Mouse (Mus musculus): Measurements from ENCODE around the gene Fbp1. TPM values are rescaled to one million over a fixed set of nuclear protein-coding genes. Genes with fewer than 3 reads are reported as not detected.
"Not testable (repeated sequence)": the region's sequence is repeated elsewhere in the genome, so short reads cannot be mapped to it uniquely, and the experiment has no call there.

The Fbp1 gene
- polyA plus RNA-seq, 1 experiment from 2014 or later = not detected

DNA sequence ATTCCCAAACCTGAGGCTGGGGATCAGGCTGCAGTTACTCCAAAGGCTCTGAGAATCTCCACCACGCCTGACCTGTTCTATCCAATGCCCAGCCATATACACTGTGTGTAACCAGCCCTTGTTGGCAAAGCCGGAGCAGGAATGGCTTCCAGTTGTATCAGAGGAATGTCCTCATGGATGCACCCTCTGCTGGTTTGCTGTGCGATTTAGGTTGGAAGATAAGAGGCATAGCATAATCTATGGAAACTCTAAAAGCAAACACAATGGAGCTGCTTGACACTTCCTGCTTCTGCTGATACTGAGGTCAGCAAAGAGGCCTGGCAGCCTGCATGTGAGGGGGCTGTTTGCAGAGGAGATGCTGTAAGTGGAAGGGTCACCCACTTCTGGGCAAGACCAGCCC is 25.2 kb downstream of the Fbp1 start:
- Histone ChIP-seq H3K9me3 (ENCODE audit: control insufficient read depth, low read length) (no peaks in the 10 kb centered on the region), H3K9ac (ENCODE audit: low read depth, low read length) (no peak overlapping the region), H3K4me1 (replicated peaks; ENCODE audit: control insufficient read depth, insufficient read depth, low read length) (no peaks in the 10 kb centered on the region), H3K27me3 (ENCODE audit: control insufficient read depth, insufficient read depth, low read length) (no peaks in the 10 kb centered on the region), H3K36me3 (ENCODE audit: control insufficient read depth, insufficient read depth, low read length) (no peaks in the 10 kb centered on the region), H3K27ac (ENCODE audit: low read depth, low read length) (no peak overlapping the region), H3K4me2 (replicated peaks; ENCODE audit: low read depth, low read length) (no peak overlapping the region), H3K4me3 (ENCODE audit: low read depth, low read length) (no peak overlapping the region)
- no peak for DNase-seq (ENCODE audit: low spot score)
- ATAC-seq (ENCODE audit: low FRiP score) = no peak
- WGBS = 90% methylated on average over 3 of the region's 3 CpGs

DNA sequence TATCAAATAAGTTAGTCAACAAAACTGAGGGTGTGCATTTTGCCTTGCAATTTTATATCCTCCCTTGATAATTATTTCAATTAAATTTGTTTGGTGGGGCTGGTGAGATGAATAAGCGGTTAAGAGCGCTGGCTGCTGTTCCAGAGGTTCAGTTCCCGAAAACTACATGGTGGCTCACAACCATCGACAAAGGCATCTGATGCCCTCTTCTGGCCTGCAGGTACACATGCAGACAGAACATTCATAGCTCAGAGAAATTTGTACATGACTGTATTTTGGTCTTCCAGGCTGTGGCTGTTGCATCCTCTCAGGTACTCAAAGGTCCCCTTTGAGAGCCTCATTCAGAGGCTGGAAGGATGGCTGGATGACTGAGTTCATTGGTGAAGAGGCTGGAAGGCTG is 28.0 kb downstream of the Fbp1 start:
- Histone ChIP-seq H3K27me3 (ENCODE audit: control insufficient read depth, insufficient read depth, low read length) (no peaks in the 10 kb centered on the region), H3K4me2 (replicated peaks; ENCODE audit: low read depth, low read length) (no peak overlapping the region), H3K9me3 (ENCODE audit: control insufficient read depth, low read length) (no peaks in the 10 kb centered on the region), H3K36me3 (ENCODE audit: control insufficient read depth, insufficient read depth, low read length) (no peaks in the 10 kb centered on the region), H3K4me1 (replicated peaks; ENCODE audit: control insufficient read depth, insufficient read depth, low read length) (no peaks in the 10 kb centered on the region), H3K9ac (ENCODE audit: low read depth, low read length) (no peak overlapping the region), H3K27ac (ENCODE audit: low read depth, low read length) (no peak overlapping the region), H3K4me3 (ENCODE audit: low read depth, low read length) (no peak overlapping the region)
- WGBS = 92% methylated on average over 4 of the region's 4 CpGs
- ATAC-seq (ENCODE audit: low FRiP score) (no peak), DNase-seq (ENCODE audit: low spot score) (no peak)

DNA sequence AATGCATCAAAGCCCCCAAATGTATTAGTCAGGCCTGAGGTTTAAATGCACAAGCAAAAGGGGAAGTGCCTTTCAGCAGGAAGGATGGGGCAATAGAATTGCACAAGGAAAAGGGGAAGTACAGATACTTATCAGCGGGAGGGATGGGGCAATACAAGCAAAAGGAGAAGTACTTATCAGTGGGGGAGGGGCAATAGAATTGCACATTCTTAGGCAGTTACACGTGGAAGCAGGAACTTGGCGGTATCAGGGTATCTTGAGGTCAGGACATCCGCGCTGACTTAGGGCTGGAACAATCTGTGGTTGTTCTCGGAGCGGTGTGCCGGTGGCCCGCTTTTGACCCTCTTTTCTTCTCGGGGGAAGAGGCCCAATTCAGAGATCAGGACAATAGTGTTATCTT is 28.8 kb downstream of the Fbp1 start:
- H3K4me1 ChIP-seq (replicated peaks; ENCODE audit: control insufficient read depth, insufficient read depth, low read length); DNase-seq (ENCODE audit: low spot score); ATAC-seq (ENCODE audit: low FRiP score); H3K4me3 ChIP-seq (ENCODE audit: low read depth, low read length); H3K36me3 ChIP-seq (ENCODE audit: control insufficient read depth, insufficient read depth, low read length); H3K9ac ChIP-seq (ENCODE audit: low read depth, low read length); H3K9me3 ChIP-seq (ENCODE audit: control insufficient read depth, low read length); H3K4me2 ChIP-seq (replicated peaks; ENCODE audit: low read depth, low read length); H3K27me3 ChIP-seq (ENCODE audit: control insufficient read depth, insufficient read depth, low read length); H3K27ac ChIP-seq (ENCODE audit: low read depth, low read length): not testable (repeated sequence)
- 84% methylated on average over 10 of the region's 10 CpGs for WGBS

DNA sequence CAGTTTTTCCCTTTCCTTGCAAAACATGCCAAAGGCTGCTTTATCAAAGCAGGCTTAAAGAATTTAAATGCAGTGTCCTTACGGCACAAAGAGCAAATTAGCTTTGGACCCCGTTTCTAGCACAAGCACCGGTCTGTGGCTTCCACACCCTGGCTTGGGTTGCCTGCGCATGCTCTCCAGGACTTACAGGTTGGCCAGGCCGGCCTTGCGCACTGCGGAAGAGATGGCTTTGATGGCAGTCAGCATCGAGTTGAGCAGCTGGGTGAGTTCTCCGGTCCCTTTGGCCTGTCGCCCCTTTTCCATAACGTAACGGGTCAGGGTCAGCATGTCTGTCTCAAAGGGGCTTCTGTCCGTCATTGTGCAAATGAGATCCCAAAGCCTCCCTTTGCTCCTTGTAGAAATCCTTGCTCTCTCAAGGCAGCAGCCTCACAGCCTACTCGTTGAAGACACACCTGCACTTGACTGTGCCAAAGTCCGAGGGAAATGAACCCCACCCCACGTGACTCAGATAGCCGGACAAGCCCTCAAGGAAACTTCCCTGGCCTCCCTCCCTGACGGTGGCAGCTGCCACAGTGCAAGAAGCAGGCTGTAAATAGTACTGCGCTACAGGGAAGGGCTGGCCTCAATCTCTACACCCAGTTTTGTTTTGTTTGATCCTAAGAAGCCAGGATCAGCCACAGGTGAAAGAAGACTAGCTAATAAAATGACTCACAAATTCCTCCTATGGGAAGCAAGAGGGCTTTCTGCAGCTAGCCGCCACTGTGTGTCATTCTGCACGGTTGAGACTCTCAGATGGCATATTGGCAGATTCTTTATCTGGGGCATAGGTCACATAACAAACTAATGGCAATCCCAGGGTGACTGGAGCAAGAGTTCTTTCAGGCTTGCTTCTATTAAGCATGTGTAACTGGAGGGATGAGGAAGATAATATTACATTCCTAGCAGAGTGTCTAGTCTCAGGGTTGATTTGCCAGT is 29.9 kb downstream of the Fbp1 start, which contains the start of gene Fbp2:
Gene Fbp2 (minus strand): TSS at position 482 of the 975 bp plus-strand sequence.
- Histone ChIP-seq H3K4me2 (replicated peaks; ENCODE audit: low read depth, low read length) (no peak within 1 kb of the TSS), H3K27me3 (ENCODE audit: control insufficient read depth, insufficient read depth, low read length) (no peaks in the 10 kb centered on the region), H3K27ac (ENCODE audit: low read depth, low read length) (no peak within 1 kb of the TSS), H3K9me3 (ENCODE audit: control insufficient read depth, low read length) (no peaks in the 10 kb centered on the region), H3K9ac (ENCODE audit: low read depth, low read length) (no peak within 1 kb of the TSS), H3K4me1 (replicated peaks; ENCODE audit: control insufficient read depth, insufficient read depth, low read length) (no peaks in the 10 kb centered on the region), H3K36me3 (ENCODE audit: control insufficient read depth, insufficient read depth, low read length) (no peaks in the 10 kb centered on the region), H3K4me3 (ENCODE audit: low read depth, low read length) (no peak within 1 kb of the TSS)
- ATAC-seq (ENCODE audit: low FRiP score) = no peak
- WGBS = 70% methylated on average over 21 of the region's 21 CpGs
- no peak for DNase-seq (ENCODE audit: low spot score)

DNA sequence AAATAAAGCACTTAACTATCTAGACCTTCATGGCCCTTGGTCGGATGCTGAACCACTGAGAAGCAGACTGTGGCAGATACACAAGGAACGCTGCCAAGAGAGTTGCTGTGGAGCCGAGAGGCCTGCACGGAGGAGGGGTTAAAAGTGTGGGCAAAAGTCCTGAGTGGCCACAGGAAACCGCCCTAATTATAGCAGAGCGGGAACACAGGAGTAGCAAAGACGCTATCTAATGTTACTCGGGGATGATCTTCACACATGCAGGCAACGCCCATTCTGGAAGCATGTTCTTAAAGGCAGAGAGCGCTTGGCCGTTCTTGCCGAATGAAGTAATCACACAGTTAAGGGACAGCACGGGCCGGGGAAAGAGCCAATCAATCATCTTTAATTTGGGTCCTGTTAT is 31.2 kb downstream of the Fbp1 start:
- no peak overlapping the region for H3K27ac ChIP-seq (ENCODE audit: low read depth, low read length)
- no peaks in the 10 kb centered on the region for H3K27me3 ChIP-seq (ENCODE audit: control insufficient read depth, insufficient read depth, low read length)
- no peak overlapping the region for H3K9ac ChIP-seq (ENCODE audit: low read depth, low read length)
- no peak overlapping the region for H3K4me3 ChIP-seq (ENCODE audit: low read depth, low read length)
- DNase-seq (ENCODE audit: low spot score) (no peak), ATAC-seq (ENCODE audit: low FRiP score) (peak; percentile 14; the same call in 1 of the 2 replicates)
- 86% methylated on average over 14 of the region's 14 CpGs for WGBS
- H3K4me1 ChIP-seq (replicated peaks; ENCODE audit: control insufficient read depth, insufficient read depth, low read length) = no peaks in the 10 kb centered on the region
- no peaks in the 10 kb centered on the region for H3K36me3 ChIP-seq (ENCODE audit: control insufficient read depth, insufficient read depth, low read length)
- H3K4me2 ChIP-seq (replicated peaks; ENCODE audit: low read depth, low read length) = no peak overlapping the region
- no peaks in the 10 kb centered on the region for H3K9me3 ChIP-seq (ENCODE audit: control insufficient read depth, low read length)

DNA sequence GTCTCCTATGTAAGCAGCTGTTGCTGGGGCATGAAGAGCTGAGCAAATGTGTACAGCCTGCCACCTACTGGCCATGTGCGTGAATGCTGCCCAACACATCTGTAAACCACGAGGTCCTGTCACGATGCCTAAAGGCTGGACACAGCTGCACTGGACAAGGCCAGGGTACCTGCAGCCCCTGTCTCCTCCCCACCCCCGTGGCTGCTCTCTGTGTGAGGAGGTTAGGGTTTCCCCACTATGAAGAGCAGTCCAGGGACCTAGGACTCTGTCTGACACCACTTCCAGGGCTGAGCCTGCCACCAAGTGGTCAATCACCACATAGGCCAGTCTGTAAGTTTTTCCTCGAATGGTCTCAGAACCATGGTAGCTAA is 31.8 kb downstream of the Fbp1 start:
- no peaks in the 10 kb centered on the region for H3K27me3 ChIP-seq (ENCODE audit: control insufficient read depth, insufficient read depth, low read length)
- no peaks in the 10 kb centered on the region for H3K4me1 ChIP-seq (replicated peaks; ENCODE audit: control insufficient read depth, insufficient read depth, low read length)
- DNase-seq (ENCODE audit: low spot score) = peak; percentile 89
- peak overlapping the region; percentile 24 for H3K4me2 ChIP-seq (replicated peaks; ENCODE audit: low read depth, low read length)
- no peak overlapping the region for H3K9ac ChIP-seq (ENCODE audit: low read depth, low read length)
- H3K27ac ChIP-seq (ENCODE audit: low read depth, low read length) = no peak overlapping the region
- WGBS = 6% methylated on average over 5 of the region's 5 CpGs
- no peaks in the 10 kb centered on the region for H3K9me3 ChIP-seq (ENCODE audit: control insufficient read depth, low read length)
- H3K4me3 ChIP-seq (ENCODE audit: low read depth, low read length) = no peak overlapping the region
- no peaks in the 10 kb centered on the region for H3K36me3 ChIP-seq (ENCODE audit: control insufficient read depth, insufficient read depth, low read length)
- peak; percentile 94 for ATAC-seq (ENCODE audit: low FRiP score)

DNA sequence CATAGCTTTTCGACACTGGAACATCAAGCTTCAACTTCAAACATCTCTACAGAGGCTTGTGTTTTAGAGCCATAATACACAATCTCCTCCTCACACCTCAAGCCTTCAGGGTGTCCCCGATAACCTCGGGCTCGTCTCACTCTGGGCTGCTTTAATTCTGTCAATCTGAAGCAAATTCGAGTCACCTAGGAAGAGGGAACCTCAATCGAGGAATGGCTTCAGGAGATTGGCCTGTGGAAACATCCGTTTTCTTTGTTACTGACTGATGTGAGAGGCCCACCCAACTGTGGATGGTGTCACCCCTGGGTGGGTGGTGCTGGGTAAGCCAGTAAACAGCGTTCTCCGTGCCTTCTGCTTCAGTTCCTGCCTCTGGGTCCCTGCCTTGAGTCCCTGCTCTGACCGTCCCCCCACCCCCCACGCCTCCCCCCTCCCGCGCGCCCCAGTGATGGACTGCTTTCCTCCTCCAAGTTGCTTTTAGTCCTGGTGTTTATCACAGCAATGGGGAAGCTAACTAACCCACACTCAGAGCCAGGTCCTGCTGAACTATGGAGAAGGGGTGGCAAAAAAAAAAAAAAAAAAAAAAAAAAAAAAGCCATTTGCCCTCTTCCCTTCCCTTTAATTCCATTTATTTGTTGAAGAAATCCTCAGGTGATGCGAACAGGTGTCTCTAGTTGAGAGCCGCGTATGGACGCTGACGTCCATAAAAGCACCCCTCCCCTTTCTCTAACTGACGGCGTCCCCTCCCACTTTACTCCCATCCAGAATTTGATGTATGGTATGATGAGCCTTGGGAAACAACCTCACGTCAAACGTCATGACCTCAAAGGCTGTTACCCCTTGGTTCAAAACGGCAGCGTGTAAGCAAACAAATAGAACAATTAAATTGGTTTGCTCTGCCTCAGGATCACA is 32.4 kb downstream of the Fbp1 start:
- no peaks in the 10 kb centered on the region for H3K9me3 ChIP-seq (ENCODE audit: control insufficient read depth, low read length)
- no peak for DNase-seq (ENCODE audit: low spot score)
- H3K9ac ChIP-seq (ENCODE audit: low read depth, low read length) = no peak overlapping the region
- 36% methylated on average over 25 of the region's 25 CpGs for WGBS
- peak overlapping the region; percentile 24 for H3K4me2 ChIP-seq (replicated peaks; ENCODE audit: low read depth, low read length)
- no peak overlapping the region; the same call in 1 of the 2 replicates for H3K4me3 ChIP-seq (ENCODE audit: low read depth, low read length)
- H3K36me3 ChIP-seq (ENCODE audit: control insufficient read depth, insufficient read depth, low read length) = no peaks in the 10 kb centered on the region
- H3K4me1 ChIP-seq (replicated peaks; ENCODE audit: control insufficient read depth, insufficient read depth, low read length) = no peaks in the 10 kb centered on the region
- H3K27ac ChIP-seq (ENCODE audit: low read depth, low read length) = no peak overlapping the region
- ATAC-seq (ENCODE audit: low FRiP score) = peak; percentile 19
- no peaks in the 10 kb centered on the region for H3K27me3 ChIP-seq (ENCODE audit: control insufficient read depth, insufficient read depth, low read length)

DNA sequence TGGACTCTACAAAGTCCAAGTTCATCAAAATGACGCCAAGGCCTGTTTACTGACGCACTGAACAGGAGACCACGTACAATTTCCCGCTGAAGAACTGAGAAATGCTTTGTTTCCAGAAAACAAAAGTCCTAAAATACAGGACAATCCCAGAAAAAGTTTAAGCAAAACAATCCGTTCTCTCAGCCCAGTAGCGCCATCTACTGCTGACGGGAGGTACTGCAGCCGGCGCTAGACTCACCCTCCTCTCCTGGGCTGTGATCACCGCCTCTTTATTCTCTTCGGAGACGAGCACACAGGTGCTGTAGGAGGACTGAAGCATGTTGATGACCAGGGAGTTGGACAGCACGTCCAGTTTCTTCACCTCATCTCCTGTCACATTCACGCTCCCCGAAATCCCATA is 33.4 kb downstream of the Fbp1 start:
- 9% methylated on average over 15 of the region's 15 CpGs for WGBS
- H3K9me3 ChIP-seq (ENCODE audit: control insufficient read depth, low read length) = no peaks in the 10 kb centered on the region
- H3K27me3 ChIP-seq (ENCODE audit: control insufficient read depth, insufficient read depth, low read length) = no peaks in the 10 kb centered on the region
- peak; percentile 84 for DNase-seq (ENCODE audit: low spot score)
- H3K4me2 ChIP-seq (replicated peaks; ENCODE audit: low read depth, low read length) = no peak overlapping the region
- H3K4me1 ChIP-seq (replicated peaks; ENCODE audit: control insufficient read depth, insufficient read depth, low read length) = no peaks in the 10 kb centered on the region
- H3K9ac ChIP-seq (ENCODE audit: low read depth, low read length) = no peak overlapping the region
- no peak overlapping the region for H3K27ac ChIP-seq (ENCODE audit: low read depth, low read length)
- no peak for ATAC-seq (ENCODE audit: low FRiP score)
- no peaks in the 10 kb centered on the region for H3K36me3 ChIP-seq (ENCODE audit: control insufficient read depth, insufficient read depth, low read length)
- H3K4me3 ChIP-seq (ENCODE audit: low read depth, low read length) = no peak overlapping the region
